Mouse (Mus musculus): ENCODE data around the gene Uhrf1.

GRCm38 (mm10) chr17:56291171-56291511 is 12.0 kb upstream of the Uhrf1 start:
- TF ChIP-seq CTCF (IDR thresholded peaks at IDR 0.05; ENCODE audit: low read depth, low read length) (peak; percentile 85), TAL1 (conservative IDR thresholded peaks at IDR 0.05; ENCODE audit: low read depth, low read length) (no peak), GATA1 (IDR thresholded peaks at IDR 0.05; ENCODE audit: borderline replicate concordance, low read length) (no peak), POLR2AphosphoS5 (IDR thresholded peaks at IDR 0.05; ENCODE audit: insufficient replicate concordance, low read depth, low read length) (no peak)
